Mouse (Mus musculus) hindbrain, embryonic 13.5 days (tissue): ENCODE measurements around the gene Olfr613. TPM values are rescaled to one million over a fixed set of nuclear protein-coding genes. Genes with fewer than 3 reads are reported as not detected.
"Not testable (repeated sequence)": the region's sequence is repeated elsewhere in the genome, so short reads cannot be mapped to it uniquely, and the experiment has no call there.

Experiments
- ATAC-seq: fragments of 200-750 bp; cut with Nextera tagmentation; 2 replicates; pipeline ENCODE4 v1.8.0; 2017; ENCODE audit warnings: moderate TSS enrichment; ENCODE audit not compliant: low FRiP score
- H3K27ac ChIP-seq: fragments of 300-500 bp; sonication (generic); 2 replicates; pipeline ENCODE4 v1.5.1; 2015; ENCODE audit warnings: inconsistent platforms, mild to moderate bottlenecking, moderate library complexity
- H3K27me3 ChIP-seq: fragments of 300-500 bp; sonication (generic); 2 replicates; pipeline ENCODE4 v1.6.1; 2015; ENCODE audit warnings: mild to moderate bottlenecking, inconsistent platforms
- H3K36me3 ChIP-seq: fragments of 300-500 bp; sonication (generic); 2 replicates; pipeline ENCODE4 v1.6.1; 2015; ENCODE audit warnings: mild to moderate bottlenecking, inconsistent platforms
- H3K4me1 ChIP-seq: fragments of 300-500 bp; sonication (generic); replicated peaks from 2 replicates; pipeline ENCODE4 v1.6.1; 2015; ENCODE audit warnings: inconsistent platforms
- H3K4me2 ChIP-seq: fragments of 300-500 bp; sonication (generic); 2 replicates; pipeline ENCODE4 v1.6.1; 2015; ENCODE audit warnings: inconsistent platforms, mild to moderate bottlenecking, moderate library complexity
- H3K4me3 ChIP-seq: fragments of 300-500 bp; sonication (generic); 2 replicates; pipeline ENCODE4 v1.5.1; 2015; ENCODE audit warnings: mild to moderate bottlenecking, inconsistent platforms
- H3K9ac ChIP-seq: fragments of 300-500 bp; sonication (generic); 2 replicates; pipeline ENCODE4 v1.6.1; 2015; ENCODE audit warnings: mild to moderate bottlenecking, inconsistent platforms
- H3K9me3 ChIP-seq: fragments of 300-500 bp; sonication (generic); 2 replicates; pipeline ENCODE4 v1.6.1; 2016; ENCODE audit warnings: inconsistent platforms
- WGBS: fragments of 180-500 bp; shearing (Covaris S2); methylation state at CpG from one replicate; pipeline ENCODE4 v1.1.7; 2015; 5-methylcytosine and 5-hydroxymethylcytosine counted together
- microRNA-seq: library from miRNA; unstranded; fragments of <30 nt; microRNA quantifications from one replicate; pipeline ENCODE4, GENCODE M21; 2016
- polyA plus RNA-seq: library from polyadenylated mRNA; unstranded; fragments of >200 nt; fragmentation: Nextera tagmentation; extraction: Ambion mirVana; gene quantifications from 2 replicates; pipeline ENCODE4 v1.2.1, GENCODE M21; 2015

Olfr613 gene
- not detected in 2 replicates for polyA plus RNA-seq

DNA sequence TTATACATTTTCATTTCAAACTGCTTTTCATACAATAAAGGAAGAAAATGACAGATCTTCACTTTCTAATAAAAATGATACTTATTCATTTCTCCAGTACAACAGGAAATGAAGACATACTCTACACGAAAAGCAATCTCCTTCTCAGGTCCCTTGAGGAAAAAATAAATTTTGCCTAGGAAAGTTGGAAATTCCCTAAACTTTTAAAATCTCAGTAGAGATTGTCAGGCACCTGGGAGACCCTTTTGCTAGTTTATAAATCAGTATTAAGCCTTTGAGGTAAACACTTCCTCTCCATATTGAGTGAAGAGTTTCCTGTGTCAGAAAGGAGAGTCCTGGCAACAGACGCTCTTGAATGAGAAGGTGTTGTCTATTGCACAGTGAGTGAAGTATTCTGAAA, at the start of gene Olfr613:
Olfr613 (plus strand) TSS at position 301 of the 400 bp plus-strand sequence.
- ATAC-seq: no peak
- H3K27ac ChIP-seq: no peak within 1 kb of the TSS
- WGBS: 79% methylated on average over 2 of the region's 2 CpGs

DNA sequence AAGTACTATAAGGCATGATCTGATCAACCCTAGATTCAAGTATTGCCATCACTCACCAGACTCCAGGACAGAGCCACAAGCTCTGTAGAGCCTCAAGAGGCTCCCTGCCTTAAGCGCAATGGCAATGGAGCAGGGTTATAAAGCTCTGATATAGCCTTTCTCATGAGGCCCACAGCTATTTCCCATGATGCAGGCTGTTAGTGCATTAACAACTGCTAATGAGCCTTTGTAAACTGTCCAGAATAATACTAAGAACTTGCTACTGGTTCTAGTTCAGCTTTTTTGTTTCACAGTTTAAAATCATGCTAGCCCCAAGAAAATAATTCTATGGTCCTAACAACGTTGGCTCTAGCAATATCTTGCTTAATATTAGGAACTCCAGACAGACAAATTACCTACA, 35.9 kb upstream of the Olfr613 start, which contains the start of gene Olfr610:
Olfr610 (minus strand) TSS at position 101 of the 400 bp plus-strand sequence.
- 87% methylated on average over 2 of the region's 2 CpGs for WGBS
- Histone ChIP-seq H3K27ac (no peak within 1 kb of the TSS), H3K4me3 (no peak within 1 kb of the TSS)

More for the DNA sequence above, at the start of gene Olfr613:
- Histone ChIP-seq H3K4me1 (no peaks in the 10 kb centered on the region), H3K9me3 (no peaks in the 10 kb centered on the region), H3K27me3 (no peaks in the 10 kb centered on the region), H3K36me3 (no peaks in the 10 kb centered on the region), H3K9ac (no peak within 1 kb of the TSS), H3K4me2 (no peak within 1 kb of the TSS), H3K4me3 (no peak within 1 kb of the TSS)

DNA sequence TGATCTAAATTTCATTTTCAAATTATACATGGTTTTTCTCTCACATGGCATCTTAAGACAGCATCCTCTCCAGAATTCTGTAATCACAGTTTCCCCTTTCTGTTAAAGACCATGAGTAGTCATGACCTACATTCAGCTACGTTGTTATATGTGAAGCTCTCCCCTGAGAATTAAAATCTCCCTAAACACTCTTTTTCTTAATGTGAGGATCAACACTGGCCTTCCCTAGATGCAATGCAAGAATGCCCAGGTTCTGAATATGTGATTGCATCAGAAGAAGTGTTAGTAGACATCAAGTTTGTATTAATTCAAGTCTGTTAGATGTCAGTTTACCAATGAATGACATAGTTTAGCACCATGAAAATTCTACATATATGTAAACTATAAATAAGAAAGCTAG, 27.1 kb upstream of the Olfr613 start, which contains the start of gene Olfr611:
Olfr611 (minus strand) TSS at position 101 of the 400 bp plus-strand sequence.
- H3K9me3 ChIP-seq, H3K4me2 ChIP-seq, H3K36me3 ChIP-seq, H3K9ac ChIP-seq, H3K27ac ChIP-seq, ATAC-seq, H3K4me1 ChIP-seq, H3K27me3 ChIP-seq, H3K4me3 ChIP-seq: not testable (repeated sequence)
- WGBS: 71% methylated on average over 1 of the region's 1 CpGs

More for the DNA sequence above, 35.9 kb upstream of the Olfr613 start, which contains the start of gene Olfr610:
- Histone ChIP-seq H3K9ac (no peak within 1 kb of the TSS), H3K27me3 (no peaks in the 10 kb centered on the region), H3K4me2 (no peak within 1 kb of the TSS), H3K36me3 (no peaks in the 10 kb centered on the region), H3K9me3 (no peaks in the 10 kb centered on the region), H3K4me1 (no peaks in the 10 kb centered on the region)
- no peak for ATAC-seq

DNA sequence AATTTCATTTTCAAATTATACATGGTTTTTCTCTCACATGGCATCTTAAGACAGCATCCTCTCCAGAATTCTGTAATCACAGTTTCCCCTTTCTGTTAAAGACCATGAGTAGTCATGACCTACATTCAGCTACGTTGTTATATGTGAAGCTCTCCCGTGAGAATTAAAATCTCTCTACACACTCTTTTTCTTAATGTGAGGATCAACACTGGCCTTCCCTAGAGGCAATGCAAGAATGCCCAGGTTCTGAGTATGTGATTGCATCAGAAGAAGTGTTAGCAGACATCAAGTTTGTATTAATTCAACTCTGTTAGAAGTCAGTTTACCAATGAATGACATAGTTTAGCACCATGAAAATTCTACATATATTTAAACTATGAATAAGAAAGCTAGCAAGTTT, 5.3 kb upstream of the Olfr613 start, which contains the start of gene Olfr612:
Olfr612 (minus strand) TSS at position 101 of the 400 bp plus-strand sequence.
- H3K27me3 ChIP-seq, H3K4me2 ChIP-seq, H3K4me1 ChIP-seq, H3K36me3 ChIP-seq, H3K27ac ChIP-seq, H3K4me3 ChIP-seq, ATAC-seq, H3K9me3 ChIP-seq, H3K9ac ChIP-seq: not testable (repeated sequence)
- 90% methylated on average over 2 of the region's 2 CpGs for WGBS

DNA sequence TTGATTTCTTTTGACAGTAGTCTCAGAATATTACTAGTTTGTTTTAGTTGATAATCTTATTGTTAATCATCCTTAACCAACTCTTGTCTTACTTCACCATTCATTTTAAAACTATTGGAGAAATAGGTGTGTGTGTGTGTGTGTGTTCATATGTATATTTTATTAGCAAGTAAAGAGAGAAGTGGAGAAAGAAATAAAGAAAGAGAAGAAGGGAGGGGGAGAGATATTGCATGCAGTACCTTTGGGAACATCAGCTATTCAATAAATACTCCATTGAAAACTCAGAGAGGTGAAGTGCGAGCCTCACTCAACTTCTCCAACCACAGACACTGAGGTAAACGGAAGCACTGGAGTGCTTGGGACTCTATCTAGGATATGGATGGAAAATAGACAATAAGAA, 7.9 kb downstream of the Olfr613 start, which contains the start of gene Olfr615:
Olfr615 (plus strand) TSS at position 301 of the 400 bp plus-strand sequence.
- Histone ChIP-seq H3K4me3 (no peak within 1 kb of the TSS), H3K4me1 (no peaks in the 10 kb centered on the region), H3K36me3 (no peaks in the 10 kb centered on the region), H3K27ac (no peak within 1 kb of the TSS), H3K27me3 (no peaks in the 10 kb centered on the region), H3K9me3 (no peaks in the 10 kb centered on the region), H3K9ac (no peak within 1 kb of the TSS), H3K4me2 (no peak within 1 kb of the TSS)
- no peak for ATAC-seq
- WGBS: 89% methylated on average over 2 of the region's 2 CpGs

DNA sequence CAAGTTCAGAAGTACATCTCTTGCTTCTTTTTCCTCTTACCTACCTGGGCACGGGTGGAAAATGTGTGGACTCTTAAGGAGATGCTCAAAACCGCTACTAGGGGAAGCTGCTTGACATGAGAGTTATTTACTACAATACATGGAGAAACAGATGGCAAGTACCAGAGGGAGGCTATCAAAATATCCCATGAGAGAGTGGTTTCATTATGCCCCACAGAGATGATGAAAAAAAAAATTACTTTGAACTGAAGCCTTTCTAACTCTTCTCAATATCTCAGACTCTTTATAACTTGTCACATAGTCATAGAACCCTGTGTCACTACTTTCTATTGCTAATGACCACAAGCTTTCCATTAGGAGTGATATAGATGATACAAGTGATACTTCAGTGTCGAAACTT, 21.2 kb downstream of the Olfr613 start, which contains the start of gene Olfr616:
Olfr616 (minus strand) TSS at position 101 of the 400 bp plus-strand sequence.
- H3K36me3 ChIP-seq: no peaks in the 10 kb centered on the region
- no peaks in the 10 kb centered on the region for H3K9me3 ChIP-seq
- no peaks in the 10 kb centered on the region for H3K4me1 ChIP-seq
- H3K27me3 ChIP-seq: no peaks in the 10 kb centered on the region
- H3K9ac ChIP-seq: no peak within 1 kb of the TSS
- H3K27ac ChIP-seq: no peak within 1 kb of the TSS
- H3K4me3 ChIP-seq: no peak within 1 kb of the TSS
- no peak for ATAC-seq
- 83% methylated on average over 3 of the region's 3 CpGs for WGBS
- no peak within 1 kb of the TSS for H3K4me2 ChIP-seq

DNA sequence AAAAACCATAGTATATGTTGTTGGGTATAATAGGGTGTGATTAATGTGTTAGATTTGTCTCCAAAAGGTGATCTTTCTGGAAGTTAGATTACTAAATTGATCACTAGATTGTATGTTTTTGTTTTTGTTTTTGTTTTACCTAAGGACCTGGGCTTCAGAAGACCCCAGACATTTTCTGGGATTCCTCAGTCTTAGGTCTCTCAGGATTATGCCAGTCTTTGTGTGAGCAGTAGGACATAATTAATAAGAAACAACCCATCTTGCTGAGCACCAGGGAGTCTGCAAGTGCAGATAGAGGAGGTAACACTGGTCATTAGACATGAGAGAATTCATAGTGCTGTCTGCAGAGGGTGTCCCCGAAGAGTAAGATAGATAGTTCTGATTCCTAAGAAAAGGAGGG, 24.9 kb downstream of the Olfr613 start, which contains the start of gene Olfr617:
Olfr617 (plus strand) TSS at position 301 of the 400 bp plus-strand sequence.
- no peak within 1 kb of the TSS for H3K4me3 ChIP-seq
- H3K4me1 ChIP-seq: no peaks in the 10 kb centered on the region
- no peaks in the 10 kb centered on the region for H3K36me3 ChIP-seq
- 92% methylated on average over 1 of the region's 1 CpGs for WGBS
- H3K27me3 ChIP-seq: no peaks in the 10 kb centered on the region
- no peaks in the 10 kb centered on the region for H3K9me3 ChIP-seq
- H3K9ac ChIP-seq: no peak within 1 kb of the TSS
- no peak within 1 kb of the TSS for H3K27ac ChIP-seq
- ATAC-seq: no peak
- H3K4me2 ChIP-seq: no peak within 1 kb of the TSS

DNA sequence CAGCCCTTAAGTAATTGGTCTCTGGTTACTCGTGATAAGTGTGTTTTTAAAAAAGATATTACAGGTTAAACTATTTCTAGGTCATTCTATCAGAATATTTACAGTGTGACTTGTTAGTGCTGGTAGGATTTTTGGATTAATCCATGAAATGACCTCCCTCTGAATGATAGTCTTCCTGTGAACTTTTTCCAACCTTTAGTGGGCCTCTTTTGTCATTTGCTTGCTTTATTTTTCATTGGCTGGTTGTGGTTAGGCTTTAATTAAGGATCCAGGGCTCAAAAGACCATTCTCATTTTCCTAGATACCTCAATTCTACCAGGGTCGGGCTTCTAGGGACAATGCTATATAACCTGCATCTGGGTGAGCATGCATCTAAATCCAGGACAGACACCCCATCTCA, 41.9 kb downstream of the Olfr613 start, which contains the start of gene Olfr618:
Olfr618 (plus strand) TSS at position 301 of the 400 bp plus-strand sequence.
- H3K9ac ChIP-seq: no peak within 1 kb of the TSS
- no peaks in the 10 kb centered on the region for H3K27me3 ChIP-seq
- H3K36me3 ChIP-seq: no peaks in the 10 kb centered on the region
- H3K9me3 ChIP-seq: no peaks in the 10 kb centered on the region
- H3K4me1 ChIP-seq: no peaks in the 10 kb centered on the region
- H3K4me3 ChIP-seq: no peak within 1 kb of the TSS
- H3K4me2 ChIP-seq: no peak within 1 kb of the TSS
- H3K27ac ChIP-seq: no peak within 1 kb of the TSS
- 66% methylated on average over 2 of the region's 2 CpGs for WGBS
- ATAC-seq: no peak

DNA sequence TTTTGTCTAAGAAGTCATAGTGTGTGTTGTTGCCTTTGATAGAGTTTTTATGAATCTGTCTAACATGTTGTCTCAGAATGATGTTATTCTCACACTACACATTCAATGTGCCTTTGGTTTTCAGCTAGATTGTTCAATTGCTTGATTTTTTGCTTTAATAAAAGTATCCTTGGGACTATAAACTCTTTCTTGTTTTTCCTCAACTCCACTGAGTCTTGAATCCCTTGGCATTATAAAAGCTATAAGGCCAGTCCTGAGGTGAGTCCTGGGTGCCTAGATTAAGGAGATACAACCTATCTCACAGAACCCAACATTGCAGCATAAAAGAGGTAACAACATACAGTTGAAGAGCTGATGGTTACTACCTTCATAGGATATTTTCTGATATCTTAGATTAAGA, 52.4 kb downstream of the Olfr613 start, which contains the start of gene Olfr619:
Olfr619 (plus strand) TSS at position 301 of the 400 bp plus-strand sequence.
- ATAC-seq: no peak
- Histone ChIP-seq H3K27me3 (no peaks in the 10 kb centered on the region), H3K36me3 (no peaks in the 10 kb centered on the region), H3K4me2 (no peak within 1 kb of the TSS), H3K9ac (no peak within 1 kb of the TSS), H3K27ac (no peak within 1 kb of the TSS), H3K9me3 (no peaks in the 10 kb centered on the region), H3K4me3 (no peak within 1 kb of the TSS), H3K4me1 (no peaks in the 10 kb centered on the region)

Small RNA genes lying within 50 kb of the gene (microRNA-seq; reads per million reads assigned to microRNA genes)
- not detected for gene Gm26506

Other genes starting within 250 kb of the Olfr613 start
- not detected in 2 replicates for gene Olfr596, start 242.4 kb upstream of the Olfr613 start, polyA plus RNA-seq
- gene Olfr597, start 231.8 kb upstream of the Olfr613 start, polyA plus RNA-seq: not detected in 2 replicates
- not detected in 2 replicates for gene Olfr598, start 224.5 kb upstream of the Olfr613 start, polyA plus RNA-seq
- not detected in 2 replicates for gene Olfr599, start 212.2 kb upstream of the Olfr613 start, polyA plus RNA-seq
- not detected in 2 replicates for gene Olfr600, start 198.4 kb upstream of the Olfr613 start, polyA plus RNA-seq
- gene Olfr601, start 185.4 kb upstream of the Olfr613 start, polyA plus RNA-seq: not detected in 2 replicates
- gene Olfr603, start 161.9 kb upstream of the Olfr613 start, polyA plus RNA-seq: not detected in 2 replicates
- gene Usp17lc, start 133.0 kb upstream of the Olfr613 start, polyA plus RNA-seq: not detected in 2 replicates
- not detected in 2 replicates for gene Olfr605, start 102.6 kb upstream of the Olfr613 start, polyA plus RNA-seq
- gene Olfr606, start 99.0 kb upstream of the Olfr613 start, polyA plus RNA-seq: not detected in 2 replicates
- not detected in 2 replicates for gene Olfr607, start 83.9 kb upstream of the Olfr613 start, polyA plus RNA-seq
- gene Olfr608, start 78.2 kb upstream of the Olfr613 start, polyA plus RNA-seq: not detected in 2 replicates
- gene Olfr609, start 50.0 kb upstream of the Olfr613 start, polyA plus RNA-seq: not detected in 2 replicates
- gene Olfr610, start 36.0 kb upstream of the Olfr613 start, polyA plus RNA-seq: not detected in 2 replicates
- gene Olfr611, start 27.2 kb upstream of the Olfr613 start, polyA plus RNA-seq: not detected in 2 replicates
- gene Olfr612, start 5.4 kb upstream of the Olfr613 start, polyA plus RNA-seq: not detected in 2 replicates
- gene Olfr615, start 8.0 kb downstream of the Olfr613 start, polyA plus RNA-seq: not detected in 2 replicates
- gene Olfr616, start 21.1 kb downstream of the Olfr613 start, polyA plus RNA-seq: not detected in 2 replicates
- gene Olfr617, start 25.0 kb downstream of the Olfr613 start, polyA plus RNA-seq: not detected in 2 replicates
- gene Olfr618, start 42.0 kb downstream of the Olfr613 start, polyA plus RNA-seq: 0.21 TPM in 1 of 2 replicates, not detected in the other
- not detected in 2 replicates for gene Olfr619, start 52.5 kb downstream of the Olfr613 start, polyA plus RNA-seq
- gene Olfr620, start 64.5 kb downstream of the Olfr613 start, polyA plus RNA-seq: not detected in 2 replicates
- not detected in 2 replicates for gene Olfr622, start 94.6 kb downstream of the Olfr613 start, polyA plus RNA-seq
- not detected in 2 replicates for gene Olfr623, start 115.6 kb downstream of the Olfr613 start, polyA plus RNA-seq
- gene Olfr624, start 123.1 kb downstream of the Olfr613 start, polyA plus RNA-seq: 0.03 TPM in 1 of 2 replicates, not detected in the other
- gene Olfr625-ps1, start 134.6 kb downstream of the Olfr613 start, polyA plus RNA-seq: not detected in 2 replicates
- not detected in 2 replicates for gene Olfr243, start 166.6 kb downstream of the Olfr613 start, polyA plus RNA-seq
- gene Olfr628, start 182.3 kb downstream of the Olfr613 start, polyA plus RNA-seq: not detected in 2 replicates
- not detected in 2 replicates for gene Olfr629, start 196.9 kb downstream of the Olfr613 start, polyA plus RNA-seq
- not detected in 2 replicates for gene Olfr630, start 209.3 kb downstream of the Olfr613 start, polyA plus RNA-seq
- not detected in 2 replicates for gene Olfr69, start 223.5 kb downstream of the Olfr613 start, polyA plus RNA-seq
- not detected in 2 replicates for gene Olfr68, start 231.6 kb downstream of the Olfr613 start, polyA plus RNA-seq
- not detected in 2 replicates for gene Olfr67, start 243.7 kb downstream of the Olfr613 start, polyA plus RNA-seq